Mouse (Mus musculus) urinary bladder, postnatal 14 days (tissue): ENCODE results near the gene Ap2a1.

Experiments used
- DNase-seq: peaks from one replicate; pipeline ENCODE4 v3.0.0; 2021; ENCODE audit warnings: low spot score

Gene Ap2a1

DNA sequence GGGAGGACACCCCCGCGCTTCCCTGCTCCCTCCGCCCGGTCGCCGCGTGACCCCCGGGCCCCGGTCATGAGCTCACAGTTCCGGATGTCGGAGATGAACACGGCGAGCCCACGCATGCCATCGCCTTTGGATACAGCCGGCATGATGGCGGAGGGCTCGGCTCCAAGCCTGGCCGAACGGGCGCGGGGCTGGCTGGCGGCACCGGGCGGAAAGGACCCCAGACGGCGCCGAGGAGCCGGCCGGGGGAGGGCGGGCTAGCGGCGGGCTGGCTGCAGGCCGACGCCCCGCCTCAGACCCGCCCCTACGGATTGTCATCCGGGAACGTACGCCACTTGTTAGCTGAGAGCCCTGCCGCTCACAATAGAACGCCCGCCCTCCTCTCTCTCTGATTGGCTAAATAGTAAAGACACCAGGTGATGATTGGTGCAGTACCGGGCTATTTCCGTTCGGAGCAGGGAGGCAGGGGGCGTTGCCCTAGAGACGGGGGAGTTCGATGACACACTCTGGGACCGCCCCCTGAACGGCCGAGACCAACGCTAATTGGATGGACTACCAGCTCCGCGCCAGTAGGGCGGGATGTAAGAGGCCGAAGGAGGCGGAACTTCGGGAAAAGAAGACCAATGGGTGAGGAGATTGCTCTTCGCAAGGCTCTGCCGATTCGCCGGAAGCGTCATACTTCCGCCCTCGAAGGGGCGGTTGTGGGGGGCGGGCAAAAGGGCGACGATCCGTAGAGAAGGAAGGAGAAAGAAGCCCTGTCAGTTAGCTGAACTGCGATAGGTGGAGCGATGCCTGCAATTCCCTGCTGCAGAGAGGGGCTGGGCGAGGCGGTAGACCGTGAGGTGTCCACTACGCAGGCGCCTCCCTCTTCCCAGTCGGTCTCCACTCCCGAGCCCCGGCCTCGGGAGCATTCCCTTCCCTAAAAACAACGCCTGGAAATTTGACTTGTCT lies at the start of gene Ap2a1:
Gene Ap2a1, minus strand, starts transcription at position 293 of the 948 bp plus-strand sequence.
- peak; percentile 99 for DNase-seq

DNA sequence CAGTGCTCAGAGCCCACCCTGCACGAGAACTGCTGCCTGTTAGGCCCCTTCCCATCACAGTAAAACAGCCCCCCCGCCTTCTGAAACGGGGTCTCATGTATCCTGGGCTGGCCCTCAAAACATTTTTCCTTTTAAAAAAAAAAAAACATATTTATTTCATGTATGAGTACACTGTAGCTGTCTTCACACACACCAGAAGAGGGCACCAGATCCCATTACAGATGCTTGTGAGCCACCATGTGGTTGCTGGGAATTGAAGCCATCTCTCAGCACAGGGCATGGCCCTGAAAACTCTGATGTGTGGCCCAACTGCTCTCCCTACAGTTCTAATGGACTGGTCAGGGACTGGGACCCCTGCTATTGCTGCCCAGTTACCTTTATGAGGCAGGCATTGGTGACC lies 49.0 kb upstream of the Ap2a1 start:
- DNase-seq: no peak

DNA sequence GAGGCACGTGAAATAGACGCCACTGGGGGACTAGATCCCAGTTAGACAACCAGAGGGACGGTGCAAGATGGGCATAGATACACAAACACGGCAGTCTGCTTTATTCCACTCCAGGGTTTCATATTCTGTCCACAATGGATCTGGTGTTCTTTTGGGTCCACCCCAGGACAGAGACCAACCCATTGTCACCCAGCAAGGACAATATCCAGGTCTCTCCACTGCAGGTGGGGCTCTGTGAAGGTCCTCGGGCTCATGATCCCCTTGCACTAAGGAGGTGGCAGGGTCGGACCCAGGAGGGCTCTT lies 45.8 kb upstream of the Ap2a1 start:
- DNase-seq: no peak

DNA sequence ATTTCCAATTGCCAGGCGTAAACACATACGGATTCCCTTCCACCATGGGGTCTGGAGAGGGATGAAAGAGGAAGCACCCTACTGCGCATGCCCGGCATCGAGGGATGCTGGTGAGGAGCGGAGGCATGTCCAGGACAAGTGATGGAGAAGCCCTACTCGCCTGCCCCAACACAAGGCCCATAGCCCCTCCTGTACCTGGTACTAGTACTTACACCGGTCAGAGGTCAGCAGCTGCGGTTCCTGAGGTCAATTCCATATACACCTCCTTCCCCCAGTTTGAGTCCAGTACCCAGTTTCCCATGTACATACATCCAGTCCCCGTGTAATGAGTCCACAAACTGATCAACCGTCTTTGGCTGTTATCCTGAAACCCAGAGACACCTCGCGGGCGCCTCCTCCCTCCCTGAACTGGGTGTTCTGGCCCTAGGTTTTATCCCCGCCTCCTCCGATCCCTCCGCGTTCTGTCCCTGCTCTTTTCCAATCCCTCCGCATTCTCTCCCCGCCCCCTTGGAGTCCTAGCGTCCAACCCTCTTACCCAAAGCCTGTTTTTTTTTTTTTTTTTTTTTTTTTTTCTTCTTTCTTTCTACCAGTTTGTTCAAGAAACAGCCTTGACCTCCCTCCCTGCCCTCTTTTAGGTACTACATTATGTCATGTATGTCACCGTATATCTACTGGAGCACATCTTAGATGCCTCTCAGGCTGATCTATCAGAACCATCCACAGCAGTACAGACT lies 45.3 kb upstream of the Ap2a1 start, which contains the start of gene Cpt1c:
Gene Cpt1c, minus strand, starts transcription at position 469 of the 734 bp plus-strand sequence.
- peak; percentile 85 for DNase-seq

GRCm38 (mm10) chr7:44973415-44974130 lies 44.3 kb upstream of the Ap2a1 start:
- no peak for DNase-seq

GRCm38 (mm10) chr7:44971142-44971541 lies 41.8 kb upstream of the Ap2a1 start:
- no peak for DNase-seq

GRCm38 (mm10) chr7:44970231-44970691 lies 41.0 kb upstream of the Ap2a1 start:
- DNase-seq: peak; percentile 86

- no peak for DNase-seq
Observed at GRCm38 (mm10) chr7:44966638-44967037, 37.3 kb upstream of the Ap2a1 start.

DNA sequence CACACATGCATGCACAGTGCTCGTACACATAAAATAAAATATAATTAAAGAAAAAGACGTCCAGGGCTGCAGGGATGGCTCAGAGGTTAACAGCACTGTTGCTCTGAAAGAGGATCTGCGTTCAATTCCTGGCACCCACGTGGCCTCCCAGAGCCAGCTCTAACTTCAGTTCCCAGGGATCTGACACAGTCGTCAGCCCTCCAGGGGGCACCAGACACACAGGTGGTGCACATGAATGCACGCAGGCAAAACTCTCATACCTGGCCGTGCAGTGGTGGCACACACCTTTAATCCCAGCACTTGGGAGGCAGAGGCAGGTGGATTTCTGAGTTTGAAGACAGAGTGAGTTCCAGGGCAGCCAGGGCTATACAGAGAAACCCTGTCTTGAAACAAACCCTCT lies 36.7 kb upstream of the Ap2a1 start:
- DNase-seq: no peak

DNA sequence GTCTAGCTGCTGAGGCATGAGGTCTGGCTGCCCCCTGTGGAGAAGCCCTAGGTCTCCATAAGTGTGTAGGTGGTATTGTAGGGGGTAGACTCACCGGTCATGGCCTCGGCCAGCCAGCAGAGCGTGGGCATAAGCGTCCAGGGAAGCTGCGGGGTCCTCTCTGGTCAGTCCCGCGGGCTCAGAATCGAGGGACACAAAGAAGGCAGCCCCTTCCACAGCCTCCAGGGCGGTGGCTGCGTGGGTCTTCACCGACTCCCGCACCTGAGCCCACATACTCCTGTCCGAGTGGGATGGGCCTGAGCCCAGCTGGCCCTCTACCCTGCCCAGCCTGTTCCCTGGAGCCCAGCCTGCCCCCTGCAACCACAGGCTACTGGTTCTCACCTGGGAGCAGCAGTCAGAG lies 35.7 kb upstream of the Ap2a1 start:
- no peak for DNase-seq

- DNase-seq: no peak
Observed at GRCm38 (mm10) chr7:44962831-44963230, 33.5 kb upstream of the Ap2a1 start.

GRCm38 (mm10) chr7:44962337-44962736 lies 33.0 kb upstream of the Ap2a1 start:
- DNase-seq: no peak

DNA sequence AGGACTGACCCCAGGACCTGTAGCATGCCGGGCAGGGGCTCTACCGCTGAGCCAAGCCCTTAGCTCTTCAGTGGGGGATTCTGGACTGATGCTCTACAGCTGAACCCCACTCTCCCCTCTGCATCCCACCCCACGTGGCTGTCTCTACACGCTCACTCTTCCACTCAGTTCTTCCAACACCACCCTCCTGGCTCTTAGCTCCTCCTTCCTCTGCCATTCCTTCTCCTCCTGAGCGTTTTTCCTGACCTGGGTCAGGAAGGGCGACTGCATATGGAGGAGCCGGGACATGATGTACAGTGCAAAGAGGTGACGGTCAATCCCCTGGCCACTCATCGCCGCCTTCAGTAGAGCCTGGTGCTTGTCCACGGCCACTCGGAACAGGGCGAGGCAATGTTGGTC lies 31.2 kb upstream of the Ap2a1 start:
- DNase-seq: no peak

- DNase-seq: no peak
Observed at GRCm38 (mm10) chr7:44959874-44960511, 30.7 kb upstream of the Ap2a1 start.

DNA sequence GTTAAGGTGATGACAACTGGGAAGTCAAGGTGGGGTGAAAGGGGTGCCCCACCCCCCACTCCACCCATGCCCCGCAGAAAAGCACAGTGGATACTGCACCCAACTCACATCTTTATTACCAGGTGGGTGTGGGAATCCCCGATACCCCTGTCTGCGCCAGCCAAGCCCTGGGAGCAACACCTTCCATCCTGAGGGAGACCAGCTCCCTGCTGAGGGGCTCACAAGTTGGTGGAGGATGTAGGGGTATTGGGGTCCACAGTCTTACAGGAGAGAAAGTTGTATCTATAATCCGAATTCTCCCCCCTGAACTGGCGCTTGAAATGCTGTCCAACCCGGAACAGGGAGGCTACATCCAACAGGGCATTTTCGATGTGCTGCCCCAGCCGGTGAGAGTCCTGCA lies 30.0 kb upstream of the Ap2a1 start:
- DNase-seq: no peak

DNA sequence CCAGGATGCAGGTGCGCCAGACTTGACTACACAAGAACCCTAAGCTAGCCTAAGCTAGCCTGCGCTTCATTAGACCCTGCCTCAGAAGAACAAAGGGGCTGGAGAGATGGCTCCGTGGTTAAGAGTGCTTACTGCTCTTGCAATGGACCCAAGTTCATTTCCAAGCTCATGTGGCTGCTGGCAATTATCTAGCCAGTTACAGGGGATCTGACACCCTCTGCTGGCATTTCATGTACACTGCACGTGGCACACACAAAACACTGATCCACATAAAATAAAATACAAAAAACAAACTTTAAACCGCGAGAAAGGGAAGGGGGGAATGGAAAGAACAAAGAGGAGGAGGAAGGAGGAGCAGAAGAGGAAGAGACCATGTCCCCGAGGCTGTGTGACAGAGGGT lies 28.9 kb upstream of the Ap2a1 start:
- peak; percentile 51 for DNase-seq

GRCm38 (mm10) chr7:44957183-44957835 lies 28.0 kb upstream of the Ap2a1 start:
- peak; percentile 69 for DNase-seq

DNA sequence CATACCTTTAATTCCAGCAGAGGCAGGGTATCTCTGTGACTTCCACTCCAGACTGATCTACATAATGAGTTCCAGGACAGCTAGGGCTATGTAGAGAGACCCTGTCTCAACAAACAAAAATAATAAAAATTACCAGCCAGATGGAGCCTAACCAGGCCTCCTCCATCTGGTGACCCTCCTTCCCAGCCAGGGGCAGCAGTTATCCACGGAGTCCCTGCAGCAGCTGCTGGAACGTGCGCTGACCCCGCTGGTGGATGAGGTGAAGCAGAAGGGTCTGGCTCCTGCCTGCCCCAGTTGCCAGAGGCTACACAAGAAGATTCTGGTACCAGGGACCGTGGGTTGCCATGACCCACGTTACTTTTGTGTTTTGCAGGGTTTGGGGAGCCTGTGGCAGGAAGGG lies 27.0 kb upstream of the Ap2a1 start:
- DNase-seq: no peak

DNA sequence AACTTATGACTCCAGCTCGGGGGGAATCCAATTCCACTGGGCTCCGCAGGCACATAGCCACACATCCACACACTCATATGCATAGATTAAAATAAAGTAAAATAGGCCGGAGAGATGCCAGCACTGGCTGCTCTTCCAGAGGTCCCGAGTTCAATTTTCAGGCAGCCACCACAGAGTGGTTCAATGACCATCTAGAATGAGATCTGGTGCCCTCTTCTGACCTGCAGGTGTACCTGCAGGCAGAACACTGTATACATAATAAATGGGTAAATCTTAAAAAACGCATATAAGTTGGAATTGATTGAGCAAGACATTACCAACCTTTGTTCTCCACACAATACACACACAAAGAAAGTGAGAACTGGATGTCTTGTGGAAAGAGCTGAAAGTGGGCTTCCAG lies 26.3 kb upstream of the Ap2a1 start:
- DNase-seq: no peak

- DNase-seq: no peak
Observed at GRCm38 (mm10) chr7:44954091-44954885, 25.0 kb upstream of the Ap2a1 start.

DNA sequence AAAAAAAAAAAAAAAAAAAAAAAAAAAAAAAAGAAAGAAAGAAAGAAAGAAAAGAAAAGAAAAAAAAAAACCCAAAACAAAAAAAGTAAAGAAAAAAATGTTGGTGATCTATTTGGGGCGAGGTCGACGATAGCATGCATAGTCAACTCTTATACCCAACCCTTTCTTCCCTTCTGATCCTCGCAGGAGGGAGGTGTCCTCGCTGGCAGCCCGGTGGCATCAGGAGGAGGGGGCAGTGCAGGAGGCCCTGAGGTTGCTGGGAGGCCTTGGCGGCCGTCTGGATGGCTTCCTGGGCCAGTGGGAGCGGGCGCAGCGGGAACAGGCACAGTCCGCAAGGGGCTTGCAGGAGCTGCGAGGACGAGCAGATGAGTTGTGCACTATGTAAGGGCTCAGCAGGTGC lies 24.3 kb upstream of the Ap2a1 start:
- no peak for DNase-seq
